In genomic region chr11:116887136-116887535, GRCm38 (mm10) we compare ENCODE assay signal across 24 mouse cellular contexts. TPM values are rescaled to one million over a fixed set of nuclear protein-coding genes. Genes with fewer than 3 reads are reported as not detected.
"Had no signal": no experiment of that assay in that cellular context is flagged by ENCODE, and none has a peak within 500 bp of the region (broad histone marks: within the 10 kb centered on the region; RNA-seq: fewer than 3 reads in every experiment).

No protein-coding gene starts in this region.

- DNase-seq: gastrocnemius, adult 2 months; gastrocnemius, postnatal 10 days; gastrocnemius, postnatal 25 days; heart, adult 11 months; heart, postnatal 10 days; heart, postnatal 4 days; kidney, adult 18-20 months; kidney, adult 8-10 months; kidney, postnatal 14 days; kidney, postnatal 36 days; liver had no signal

- H3K36me3 ChIP-seq: heart, embryonic 10.5 days; heart, embryonic 12.5 days; hindbrain, embryonic 10.5 days; hindbrain, embryonic 12.5 days; intestine, embryonic 15.5 days; limb, embryonic 10.5 days; limb, embryonic 12.5 days had no signal

- H3K27ac ChIP-seq: gastrocnemius, adult 2 months; heart, embryonic 10.5 days; hindbrain, embryonic 10.5 days; hindbrain, embryonic 12.5 days; hindbrain, embryonic 14.5 days; intestine, embryonic 15.5 days; layer of hippocampus, adult 2 months; left cerebral cortex, adult 2 months; limb, embryonic 10.5 days; limb, embryonic 12.5 days had no signal

- H3K9me3 ChIP-seq: heart, embryonic 10.5 days; heart, embryonic 12.5 days; hindbrain, embryonic 10.5 days; hindbrain, embryonic 12.5 days; intestine, embryonic 15.5 days; limb, embryonic 10.5 days; limb, embryonic 12.5 days had no signal

- ATAC-seq: hindbrain, embryonic 16.5 days; inflammation-experienced regulatory T-cells, adult 6 months; intestine, embryonic 15.5 days; intestine, postnatal 0 days had no signal

- H3K4me2 ChIP-seq: heart, embryonic 12.5 days; hindbrain, embryonic 12.5 days; hindbrain, embryonic 14.5 days; intestine, embryonic 15.5 days; limb, embryonic 12.5 days had no signal

- H3K4me3 ChIP-seq: gastrocnemius, adult 2 months; heart, embryonic 10.5 days; heart, embryonic 12.5 days; hindbrain, embryonic 10.5 days; hindbrain, embryonic 12.5 days; intestine, embryonic 15.5 days; layer of hippocampus, adult 2 months; left cerebral cortex, adult 2 months; limb, embryonic 10.5 days; limb, embryonic 12.5 days had no signal

- H3K9ac ChIP-seq: heart, embryonic 12.5 days; hindbrain, embryonic 12.5 days; hindbrain, embryonic 14.5 days; intestine, embryonic 15.5 days; limb, embryonic 12.5 days had no signal

RNA-seq across cellular contexts. Expression of gene Mgat5b, which starts 31.5 kb away (rescaled TPM):
- total RNA-seq: gastrocnemius, adult 2 months had no signal
- polyA plus RNA-seq: inflammation-experienced regulatory T-cells, adult 6 months had no signal
